Mouse (Mus musculus) lung, adult 2 months (tissue): Measurements from ENCODE around the gene Qpctl. TPM values are rescaled to one million over a fixed set of nuclear protein-coding genes. Genes with fewer than 3 reads are reported as not detected.

Experiments
- DNase-seq: peaks from one replicate; pipeline ENCODE4 v3.0.0; 2022
- H3K4me1 ChIP-seq: fragments of 200-500 bp; 2 replicates; pipeline ENCODE4 v1.6.1; 2011; ENCODE audit warnings: low read length; ENCODE audit not compliant: control insufficient read depth, insufficient read depth
- H3K4me3 ChIP-seq: fragments of 200-500 bp; replicated peaks from 2 replicates; pipeline ENCODE3; 2011; ENCODE audit warnings: low read depth, mild to moderate bottlenecking, control low read depth, low read length; ENCODE audit errors: extremely low read depth
- CTCF ChIP-seq: fragments of 200-500 bp; IDR thresholded peaks from 2 replicates; pipeline ENCODE4 v1.5.1; 2011; ENCODE audit warnings: mild to moderate bottlenecking, low read length, control low read depth; ENCODE audit not compliant: insufficient read depth
- POLR2A ChIP-seq: fragments of 200-500 bp; IDR thresholded peaks from 2 replicates; pipeline ENCODE4 v1.6.1; 2011; ENCODE audit warnings: low read depth, mild to moderate bottlenecking, control low read depth, low read length, borderline replicate concordance; ENCODE audit errors: extremely low read depth
- WGBS: fragments of 180-500 bp; shearing (Covaris S2); methylation state at CpG from one replicate; pipeline ENCODE4 v1.1.7; 2018; 5-methylcytosine and 5-hydroxymethylcytosine counted together
- polyA plus RNA-seq: library from polyadenylated mRNA; depleted of rRNA; stranded (reverse); fragments of >200 nt; gene quantifications from 2 replicates; pipeline ENCODE4 v1.2.3, GENCODE M21; 2012; rRNA removed

Qpctl gene
- polyA plus RNA-seq: 11.1 and 14.9 TPM in 2 replicates

GRCm38 (mm10) chr7:19148875-19149541 is at the start of gene Qpctl:
Qpctl (minus strand) TSS chr7:19149291.
- peaks cover 4% of the 10 kb centered on the region; the same call in 1 of the 2 replicates for H3K4me1 ChIP-seq
- peak within 1 kb of the TSS; percentile 94 for H3K4me3 ChIP-seq
- TF ChIP-seq POLR2A (peak; percentile 48; the same call in 1 of the 2 replicates), CTCF (no peak)
- peak; percentile 97 for DNase-seq
- WGBS: under 1% methylated on average over 43 of the region's 43 CpGs

- no peak for DNase-seq
- Histone ChIP-seq H3K4me3 (no peak overlapping the region), H3K4me1 (no peaks in the 10 kb centered on the region)
- WGBS: 38% methylated on average over 2 of the region's 2 CpGs
- peak; percentile 79 for TF ChIP-seq CTCF
- no peak for TF ChIP-seq POLR2A
Observed at GRCm38 (mm10) chr7:19197985-19198384, 48.9 kb upstream of the Qpctl start.

GRCm38 (mm10) chr7:19196676-19197075 is 47.6 kb upstream of the Qpctl start:
- no peak overlapping the region for H3K4me3 ChIP-seq
- 54% methylated on average over 6 of the region's 6 CpGs for WGBS
- DNase-seq: no peak
- no peaks in the 10 kb centered on the region for H3K4me1 ChIP-seq
- TF ChIP-seq POLR2A (no peak), CTCF (peak; percentile 55)

GRCm38 (mm10) chr7:19194676-19195075 is 45.6 kb upstream of the Qpctl start:
- no peak for DNase-seq
- TF ChIP-seq POLR2A: no peak
- peak; percentile 28; the same call in 1 of the 2 replicates for TF ChIP-seq CTCF
- H3K4me3 ChIP-seq: no peak overlapping the region
- 98% methylated on average over 4 of the region's 4 CpGs for WGBS
- H3K4me1 ChIP-seq: no peaks in the 10 kb centered on the region

- no peak for DNase-seq
Observed at GRCm38 (mm10) chr7:19184758-19185157, 35.7 kb upstream of the Qpctl start.

GRCm38 (mm10) chr7:19184250-19184649 is 35.2 kb upstream of the Qpctl start:
- Histone ChIP-seq H3K4me1 (peaks cover 5% of the 10 kb centered on the region), H3K4me3 (no peak overlapping the region)
- no peak for DNase-seq
- TF ChIP-seq POLR2A (no peak), CTCF (no peak)
- WGBS: 74% methylated on average over 2 of the region's 2 CpGs

More at GRCm38 (mm10) chr7:19184758-19185157, 35.7 kb upstream of the Qpctl start:
- WGBS: 72% methylated on average over 6 of the region's 6 CpGs
- Histone ChIP-seq H3K4me3 (no peak overlapping the region), H3K4me1 (peaks cover 3% of the 10 kb centered on the region)
- TF ChIP-seq CTCF: no peak
- TF ChIP-seq POLR2A: no peak

- under 1% methylated on average over 27 of the region's 27 CpGs for WGBS
- TF ChIP-seq CTCF (no peak), POLR2A (no peak)
- Histone ChIP-seq H3K4me3 (peak overlapping the region; percentile 98), H3K4me1 (peaks cover 9% of the 10 kb centered on the region)
- DNase-seq: peak; percentile 56
Observed at GRCm38 (mm10) chr7:19180862-19181429, 31.9 kb upstream of the Qpctl start.

- H3K4me3 ChIP-seq: no peak overlapping the region
- WGBS: 31% methylated on average over 6 of the region's 6 CpGs
- TF ChIP-seq POLR2A: no peak
- no peak for TF ChIP-seq CTCF
- DNase-seq: no peak
- peaks cover 9% of the 10 kb centered on the region for H3K4me1 ChIP-seq
Observed at GRCm38 (mm10) chr7:19179936-19180335, 30.8 kb upstream of the Qpctl start.

GRCm38 (mm10) chr7:19179173-19179572 is 30.1 kb upstream of the Qpctl start:
- peaks cover 9% of the 10 kb centered on the region for H3K4me1 ChIP-seq
- TF ChIP-seq POLR2A (no peak), CTCF (peak; percentile 44)
- peak; percentile 58 for DNase-seq
- no peak overlapping the region for H3K4me3 ChIP-seq
- WGBS: under 1% methylated on average over 32 of the region's 32 CpGs
